Mouse (Mus musculus): ENCODE measurements around the gene Hbs1l.

The Hbs1l gene

GRCm38 (mm10) chr10:21401259-21401658 is 105.5 kb downstream of the Hbs1l start:
- no peak for DNase-seq (ENCODE audit: low read depth, low spot score)

- DNase-seq (ENCODE audit: low read depth, low spot score) = no peak
These were observed 109.0 kb downstream of the Hbs1l start for GRCm38 (mm10) chr10:21404822-21405221.

- no peak for DNase-seq (ENCODE audit: low read depth, low spot score)
These were observed 110.1 kb downstream of the Hbs1l start for GRCm38 (mm10) chr10:21405707-21406534.

DNA sequence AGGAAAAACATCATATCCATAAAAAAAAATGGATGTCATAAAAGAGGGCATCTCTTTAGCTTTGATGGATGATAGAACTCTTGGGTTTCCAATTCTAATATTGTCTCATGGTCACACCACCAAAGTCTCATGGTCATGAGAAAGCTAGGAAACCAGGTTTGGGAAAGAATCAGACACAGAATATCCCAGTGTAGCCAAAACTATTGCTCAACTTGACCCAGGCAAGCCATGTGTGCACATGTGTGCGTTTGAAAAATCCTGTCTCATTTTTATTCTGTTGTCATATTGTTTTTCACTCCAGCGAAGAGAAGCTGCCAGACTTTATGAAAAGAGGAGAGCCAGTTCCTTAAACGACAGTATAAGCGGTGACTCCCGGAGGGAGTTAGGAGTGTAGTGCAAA is 114.9 kb downstream of the Hbs1l start:
- DNase-seq (ENCODE audit: low read depth, low spot score) = no peak

GRCm38 (mm10) chr10:21411621-21412205 is 115.9 kb downstream of the Hbs1l start:
- no peak for DNase-seq (ENCODE audit: low read depth, low spot score)

GRCm38 (mm10) chr10:21415031-21415430 is 119.3 kb downstream of the Hbs1l start:
- no peak for DNase-seq (ENCODE audit: low read depth, low spot score)

- DNase-seq (ENCODE audit: low read depth, low spot score) = no peak
These were observed 120.4 kb downstream of the Hbs1l start for GRCm38 (mm10) chr10:21416184-21416583.
